Mouse (Mus musculus) Patski (cell line): ENCODE results near the gene Armc8. TPM values are rescaled to one million over a fixed set of nuclear protein-coding genes. Genes with fewer than 3 reads are reported as not detected.

Source experiments
- ATAC-seq: fragments of 100-300 bp; one replicate; pipeline ENCODE4 v1.8.0; 2021
- CTCF ChIA-PET: fragments of 350-600 bp; sonication (Branson Sonifier 250); formaldehyde crosslinking; loops from one replicate; lab custom pipeline; 2022; ENCODE audit warnings: inconsistent platforms; lab: Charles Lee
- POLR2A ChIA-PET: fragments of 350-600 bp; sonication (Branson Sonifier 250); formaldehyde crosslinking; loops from one replicate; lab custom pipeline; 2022; ENCODE audit warnings: antibody characterized with exemption, inconsistent platforms; lab: Charles Lee
- DNase-seq: peaks from one replicate; pipeline ENCODE4 v3.0.0-alpha.2; 2011; ENCODE audit warnings: low read depth, low spot score
- H3K27me3 ChIP-seq: fragments of 371-371 bp; one replicate; pipeline ENCODE4 v1.5.1; 2021
- CTCF ChIP-seq: fragments of 100-300 bp; IDR thresholded peaks from one replicate; pipeline ENCODE4 v1.5.1; 2021
- in situ Hi-C: fragments of 300-500 bp; cut with MboI; formaldehyde crosslinking; loops from 3 replicates; pipeline ENCODE4 v1.11.1; 2018; ENCODE audit warnings: low pct_unique_long_range_greater_than_20kb, mixed read lengths
- polyA plus RNA-seq: library from polyadenylated mRNA; unstranded; gene quantifications from one replicate; pipeline ENCODE4 v1.2.3, GENCODE M21; 2021

The Armc8 gene
- polyA plus RNA-seq, 1 experiment from 2014 or later = 22.6 TPM

DNA sequence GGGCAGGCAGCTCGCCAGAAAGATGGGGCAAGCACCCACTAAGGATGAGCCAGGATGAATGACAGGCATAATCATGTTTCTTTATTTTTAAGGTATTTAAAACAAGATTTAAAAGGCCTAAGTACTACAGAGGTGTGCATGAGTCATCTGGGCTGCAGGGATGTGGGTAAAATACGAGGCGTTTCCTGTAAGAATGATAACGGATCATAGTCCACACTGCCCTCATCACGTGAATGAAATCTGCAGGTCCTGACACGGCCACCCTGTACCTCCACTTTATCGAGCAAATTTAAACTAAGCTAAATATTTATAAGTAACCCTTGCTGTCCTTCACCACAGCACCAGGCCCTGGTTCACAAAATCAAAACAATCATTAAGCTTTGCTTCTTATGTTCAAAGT lies 62.8 kb downstream of the Armc8 start:
- TF ChIP-seq CTCF = no peak
- no peak for ATAC-seq
- no peak for DNase-seq
- POLR2A ChIA-PET = no interaction called here
- no peaks in the 10 kb centered on the region for H3K27me3 ChIP-seq
- in situ Hi-C loops = no loop called here
- CTCF ChIA-PET = interaction anchor here (1.0 kb wide), 1 partner anchor 156 kb away, joined by 3 read pairs; no protein-coding TSS in a partner anchor

DNA sequence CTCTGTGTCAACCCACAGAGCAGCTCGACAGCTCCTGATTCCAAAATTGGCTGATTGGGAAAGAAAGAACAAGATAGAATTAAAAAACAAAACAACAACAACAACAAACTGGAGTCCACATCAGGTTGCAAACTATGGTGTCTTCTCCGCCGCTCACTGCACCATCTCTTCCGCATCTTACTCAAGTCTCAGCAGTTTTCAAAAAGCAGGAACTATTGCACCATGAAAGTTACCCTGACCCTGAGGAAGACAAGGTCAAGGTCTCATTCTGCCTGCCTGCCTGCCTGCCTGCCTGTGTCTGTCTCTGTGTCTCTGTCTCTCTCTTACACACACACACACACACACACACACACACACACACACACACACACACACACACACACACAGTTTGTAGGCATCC lies 69.4 kb downstream of the Armc8 start:
- no peaks in the 10 kb centered on the region for H3K27me3 ChIP-seq
- TF ChIP-seq CTCF = no peak
- POLR2A ChIA-PET = no interaction called here
- in situ Hi-C loops = no loop called here
- DNase-seq (no peak), ATAC-seq (no peak)
- CTCF ChIA-PET = interaction anchor here (0.9 to 2.8 kb wide), 2 partner anchors 9 to 12 kb away, joined by 3 to 7 read pairs; no protein-coding TSS in a partner anchor

DNA sequence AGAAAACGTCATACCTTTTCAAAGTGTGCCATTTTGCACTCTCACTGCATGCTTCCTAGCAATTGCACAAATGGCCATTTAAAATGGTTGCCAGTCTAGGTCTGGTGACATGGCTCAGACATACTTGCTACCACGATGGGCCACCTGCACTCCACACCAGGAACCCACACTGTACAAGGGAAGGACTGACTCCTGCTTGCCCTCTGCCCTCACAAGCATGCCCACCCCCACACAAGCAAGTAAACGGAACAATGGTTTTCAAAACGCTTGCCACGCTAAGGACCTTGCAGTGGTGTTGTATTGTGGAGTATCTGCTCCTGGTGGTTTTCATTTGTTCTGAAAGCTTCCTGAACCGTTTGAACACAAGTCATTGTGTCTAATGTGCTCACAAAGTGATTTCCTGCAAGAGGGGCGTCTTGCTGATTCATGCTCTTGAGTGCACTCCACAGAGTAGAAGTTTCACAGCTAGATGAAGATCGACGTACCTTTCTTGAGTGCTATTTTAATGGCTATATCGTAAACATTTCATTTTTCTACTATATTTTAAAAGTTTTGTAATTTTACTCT lies 76.0 kb downstream of the Armc8 start:
- ChIA-PET CTCF (no interaction called here), POLR2A (no interaction called here)
- no peaks in the 10 kb centered on the region for H3K27me3 ChIP-seq
- in situ Hi-C loops = no loop called here
- TF ChIP-seq CTCF = no peak
- no peak for DNase-seq
- no peak for ATAC-seq

GRCm38 (mm10) chr9:99491050-99491449 lies 77.6 kb downstream of the Armc8 start:
- POLR2A ChIA-PET = no interaction called here

DNA sequence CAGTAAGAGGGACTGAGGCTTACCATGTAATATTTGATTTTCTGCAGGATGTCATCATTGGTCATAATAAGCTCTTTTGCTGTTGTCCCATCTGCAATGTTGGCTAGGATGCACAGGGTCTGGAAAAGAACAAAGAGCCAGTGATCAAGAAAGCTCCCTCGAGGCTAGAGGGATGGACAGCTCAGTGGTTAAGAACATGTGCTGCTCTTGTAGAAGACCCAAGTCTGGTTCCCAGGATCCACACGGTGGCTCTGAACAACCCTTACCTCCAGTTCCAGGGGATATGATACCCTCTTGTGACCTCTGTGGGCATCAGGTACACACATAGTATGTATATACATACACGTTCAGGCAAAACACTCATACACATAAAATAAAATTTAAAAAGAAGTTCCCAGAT lies 80.9 kb downstream of the Armc8 start:
- in situ Hi-C loops = no loop called here

More at GRCm38 (mm10) chr9:99491050-99491449, 77.6 kb downstream of the Armc8 start:
- no peak for DNase-seq
- in situ Hi-C loops = no loop called here
- TF ChIP-seq CTCF = no peak
- H3K27me3 ChIP-seq = no peaks in the 10 kb centered on the region
- CTCF ChIA-PET = no interaction called here
- no peak for ATAC-seq

DNA sequence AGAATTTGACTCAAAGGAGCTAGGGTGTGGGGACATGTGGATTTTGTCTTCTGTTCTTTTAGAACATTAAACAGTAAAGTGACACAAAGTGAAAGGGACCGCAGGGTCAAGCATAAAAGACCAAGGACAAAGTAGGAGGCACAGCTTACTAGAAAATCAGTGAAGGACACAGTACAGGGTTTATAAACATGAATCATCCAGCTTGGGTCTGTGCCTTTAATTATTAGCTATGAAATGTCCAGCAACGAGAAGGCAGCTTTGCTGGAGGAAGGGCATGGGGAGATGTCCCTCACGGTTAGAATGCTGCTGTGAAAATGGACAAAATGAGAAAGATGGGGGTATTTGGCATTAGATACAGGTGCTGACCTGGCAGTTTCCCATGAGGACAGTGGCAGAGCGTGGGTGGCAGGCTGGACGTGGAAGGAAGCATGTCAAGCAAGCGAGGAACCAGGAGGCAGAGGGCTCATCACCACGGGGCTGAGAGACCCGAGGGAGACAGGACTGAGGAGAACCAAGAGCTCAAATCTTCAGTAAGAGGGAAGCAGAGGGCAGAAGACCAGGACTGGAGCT lies 81.5 kb downstream of the Armc8 start:
- ChIA-PET CTCF (interaction anchor here (1.0 to 2.0 kb wide), 3 partner anchors 11 to 85 kb away, joined by 3 to 7 read pairs (median 3); no protein-coding TSS in a partner anchor), POLR2A (no interaction called here)
- no peak for TF ChIP-seq CTCF
- DNase-seq (no peak), ATAC-seq (no peak)
- in situ Hi-C loops = no loop called here
- no peaks in the 10 kb centered on the region for H3K27me3 ChIP-seq

More for the DNA sequence above, 80.9 kb downstream of the Armc8 start:
- no peak for DNase-seq
- H3K27me3 ChIP-seq = no peaks in the 10 kb centered on the region
- ChIA-PET CTCF (interaction anchor here (1.0 to 2.0 kb wide), 3 partner anchors 10 to 84 kb away, joined by 3 to 7 read pairs (median 3); no protein-coding TSS in a partner anchor), POLR2A (no interaction called here)
- no peak for ATAC-seq
- TF ChIP-seq CTCF = no peak

DNA sequence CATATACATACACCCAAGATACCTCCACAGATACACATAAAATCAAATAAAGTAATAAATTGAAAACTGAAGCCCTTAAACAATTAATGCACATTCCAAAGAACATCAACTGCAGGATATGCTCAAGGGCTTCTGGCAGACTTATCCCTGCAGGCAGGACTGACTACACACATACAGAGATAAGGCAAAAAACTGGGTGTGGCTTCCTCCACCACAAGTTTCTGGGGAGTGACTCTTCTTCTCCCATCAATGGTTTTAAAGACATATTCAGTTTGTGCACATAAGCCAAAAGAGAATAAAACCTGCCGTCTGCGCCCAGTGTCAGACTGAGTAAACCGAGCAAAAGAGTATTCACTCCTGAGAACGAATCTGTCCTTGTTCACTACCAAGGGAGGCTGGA lies 83.6 kb downstream of the Armc8 start:
- POLR2A ChIA-PET = no interaction called here
- no peak for TF ChIP-seq CTCF
- no peak for DNase-seq
- CTCF ChIA-PET = interaction anchor here (1.2 to 1.7 kb wide), 3 partner anchors 9 to 298 kb away, joined by 3 to 6 read pairs (median 3); no protein-coding TSS in a partner anchor
- no peaks in the 10 kb centered on the region for H3K27me3 ChIP-seq
- ATAC-seq = no peak
- in situ Hi-C loops = no loop called here

GRCm38 (mm10) chr9:99484632-99485031 lies 84.1 kb downstream of the Armc8 start:
- ChIA-PET CTCF (interaction anchor here (1.0 to 1.7 kb wide), 3 partner anchors 13 to 298 kb away, joined by 3 to 6 read pairs (median 3); no protein-coding TSS in a partner anchor), POLR2A (no interaction called here)
- H3K27me3 ChIP-seq = no peaks in the 10 kb centered on the region
- no peak for ATAC-seq
- no peak for TF ChIP-seq CTCF
- no peak for DNase-seq
- in situ Hi-C loops = no loop called here

- DNase-seq (no peak), ATAC-seq (no peak)
- H3K27me3 ChIP-seq = no peaks in the 10 kb centered on the region
- ChIA-PET CTCF (no interaction called here), POLR2A (no interaction called here)
- in situ Hi-C loops = no loop called here
- no peak for TF ChIP-seq CTCF
These were observed 85.5 kb downstream of the Armc8 start for GRCm38 (mm10) chr9:99483191-99483590.

DNA sequence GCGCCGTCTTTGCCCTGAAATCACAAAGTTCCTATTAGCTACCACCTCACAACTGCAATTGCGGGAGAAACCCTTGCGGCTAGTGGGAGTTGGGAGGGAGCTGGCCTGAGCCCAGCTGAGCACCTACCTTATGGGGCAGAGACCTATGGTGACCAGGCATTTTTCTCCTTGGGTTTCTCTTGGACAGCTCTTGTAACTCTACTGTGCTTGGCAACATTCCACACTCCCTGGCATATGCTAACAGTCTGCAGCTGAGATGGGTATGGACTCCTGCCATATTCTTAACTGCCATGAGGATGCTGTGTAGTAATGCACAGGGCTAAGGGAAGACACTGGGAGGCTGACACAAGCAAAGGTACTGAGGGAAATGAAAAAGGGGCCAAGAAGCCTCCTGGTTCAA lies 87.9 kb downstream of the Armc8 start:
- in situ Hi-C loops = no loop called here
- ATAC-seq (no peak), DNase-seq (no peak)
- no peaks in the 10 kb centered on the region for H3K27me3 ChIP-seq
- ChIA-PET CTCF (no interaction called here), POLR2A (interaction anchor here (0.5 kb wide), 1 partner anchor 874 kb away, joined by 4 read pairs; no protein-coding TSS in a partner anchor)
- no peak for TF ChIP-seq CTCF

DNA sequence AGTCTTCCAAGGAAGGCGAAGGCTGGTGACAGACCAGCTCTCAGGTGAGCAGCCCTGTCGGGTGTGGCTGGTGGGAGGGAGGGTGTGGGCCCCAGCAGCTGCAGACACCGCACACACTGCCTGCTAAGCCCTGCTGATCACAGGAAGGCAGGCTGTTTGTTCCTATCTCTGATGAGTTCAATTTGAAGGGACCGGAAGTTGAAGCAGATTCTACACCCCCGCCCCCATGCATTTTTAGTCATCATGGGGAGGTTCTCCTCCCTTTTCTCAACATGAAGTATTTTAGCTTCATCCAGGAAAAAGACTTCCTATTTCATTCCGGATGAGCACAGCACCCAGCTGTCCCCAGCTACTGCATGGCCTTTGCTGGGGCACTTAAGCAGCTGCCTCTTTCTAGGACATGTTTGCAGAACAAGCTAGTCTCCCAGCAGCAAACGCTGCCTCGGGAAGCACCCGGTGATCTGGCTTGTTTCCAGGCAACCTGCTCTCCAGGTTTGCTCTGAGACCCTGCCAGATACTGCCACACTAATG lies 89.5 kb downstream of the Armc8 start:
- TF ChIP-seq CTCF = no peak
- no peaks in the 10 kb centered on the region for H3K27me3 ChIP-seq
- ChIA-PET CTCF (no interaction called here), POLR2A (no interaction called here)
- no peak for DNase-seq
- in situ Hi-C loops = no loop called here
- ATAC-seq = no peak
